Comparison of ENCODE assay signal across 8 mouse cellular contexts in genomic region chr10:80405481-80406173, GRCm38 (mm10). TPM values are rescaled to one million over a fixed set of nuclear protein-coding genes. Genes with fewer than 3 reads are reported as not detected.
DNase-seq lines count a peak whose midpoint lies in the region; ATAC-seq and TF ChIP-seq lines count a peak whose summit lies in the region.

No protein-coding gene starts in this region.

- peak in 1 of 2 experiments; percentile 28 for DNase-seq in cerebellum, adult 2 months
- no peak for DNase-seq in cerebellum, adult 18-20 months
- peak; percentile 47 for DNase-seq in CD4-positive helper T cell, adult 2 months (ENCODE audit: low read depth, low spot score)
- DNase-seq in forebrain, embryonic 14.5 days (ENCODE audit: low spot score), result no peak
- no peak for DNase-seq in right cerebral cortex, adult 18-20 months
- DNase-seq in spleen, postnatal 36 days (ENCODE audit: low spot score in 2 of 2), result no peak
- no peak for DNase-seq in adrenal gland, postnatal 25 days

- H3K4me2 ChIP-seq in forebrain, embryonic 14.5 days (ENCODE audit: low read length), result peak overlapping the region; percentile 62
- peak overlapping the region; percentile 96 for H3K4me2 ChIP-seq in liver, embryonic 16.5 days (ENCODE audit: low read depth, low read length)

- H3K9ac ChIP-seq in forebrain, embryonic 14.5 days (ENCODE audit: low read length), result peak overlapping the region; percentile 76
- H3K9ac ChIP-seq in liver, embryonic 16.5 days (ENCODE audit: low read depth, low read length), result peak overlapping the region; percentile 78

- peak overlapping the region; percentile 96 for H3K4me3 ChIP-seq in cerebellum, adult 2 months (replicated peaks; ENCODE audit: insufficient read depth, low read depth, low read length)
- peak overlapping the region; percentile 76 for H3K4me3 ChIP-seq in forebrain, embryonic 14.5 days (ENCODE audit: low read depth, low read length)
- peak overlapping the region; percentile 79 for H3K4me3 ChIP-seq in liver, embryonic 16.5 days (ENCODE audit: low read depth, low read length)

- no peaks in the 10 kb centered on the region for H3K9me3 ChIP-seq in forebrain, embryonic 14.5 days (replicated peaks; ENCODE audit: control insufficient read depth, low read length)
- H3K9me3 ChIP-seq in liver, embryonic 16.5 days (replicated peaks; ENCODE audit: control insufficient read depth, low read length), result no peaks in the 10 kb centered on the region

- WGBS in cerebellum, adult 2 months, result 35% methylated on average over 10 of the region's 10 CpGs
- WGBS in forebrain, embryonic 14.5 days, result 59% methylated on average over 10 of the region's 10 CpGs
- 41% methylated on average over 10 of the region's 10 CpGs for WGBS in liver, embryonic 16.5 days (ENCODE audit: insufficient replicate concordance)

- H3K4me1 ChIP-seq in cerebellum, adult 2 months (ENCODE audit: control insufficient read depth, insufficient read depth, low read length), result peaks cover 21% of the 10 kb centered on the region
- peaks cover 16% of the 10 kb centered on the region for H3K4me1 ChIP-seq in forebrain, embryonic 14.5 days (ENCODE audit: control insufficient read depth, insufficient read depth, low read length)
- H3K4me1 ChIP-seq in liver, embryonic 16.5 days (ENCODE audit: control insufficient read depth, low read depth, low read length), result peaks cover 42% of the 10 kb centered on the region

- peak; percentile 13; the same call in 1 of the 2 replicates for TF ChIP-seq CTCF in cerebellum, adult 2 months (IDR thresholded peaks at IDR 0.05; ENCODE audit: borderline replicate concordance, insufficient read depth, low read depth, low read length)

- H3K36me3 ChIP-seq in forebrain, embryonic 14.5 days (ENCODE audit: control insufficient read depth, insufficient read depth, low read length), result peaks cover 45% of the 10 kb centered on the region
- H3K36me3 ChIP-seq in liver, embryonic 16.5 days (ENCODE audit: control insufficient read depth, insufficient read depth), result peaks cover 32% of the 10 kb centered on the region

- ATAC-seq in forebrain, embryonic 14.5 days, result no peak
- ATAC-seq in liver, embryonic 16.5 days (ENCODE audit: low read depth), result no peak

- H3K27ac ChIP-seq in cerebellum, adult 2 months (ENCODE audit: insufficient read depth, low read length), result no peak overlapping the region
- H3K27ac ChIP-seq in forebrain, embryonic 14.5 days (ENCODE audit: low read depth, low read length), result no peak overlapping the region
- no peak overlapping the region for H3K27ac ChIP-seq in liver, embryonic 16.5 days (ENCODE audit: low read length)

- no peaks in the 10 kb centered on the region for H3K27me3 ChIP-seq in cerebellum, adult 2 months (ENCODE audit: control insufficient read depth, insufficient read depth, low read length)
- H3K27me3 ChIP-seq in forebrain, embryonic 14.5 days (replicated peaks; ENCODE audit: control insufficient read depth, insufficient read depth, low read length), result no peaks in the 10 kb centered on the region
- H3K27me3 ChIP-seq in liver, embryonic 16.5 days (ENCODE audit: control insufficient read depth, insufficient read depth, low read depth, low read length), result no peaks in the 10 kb centered on the region

- TF ChIP-seq POLR2A in cerebellum, adult 2 months (IDR thresholded peaks at IDR 0.05; ENCODE audit: borderline replicate concordance, insufficient read depth, low read length), result no peak

RNA-seq across cellular contexts. Expression of gene Uqcr11, which starts 1.0 kb away (rescaled TPM):
- polyA plus RNA-seq in cerebellum, adult 2 months (2012; rRNA removed), result 1,410 and 1,545 TPM in 2 replicates
- 628 and 893 TPM in 2 replicates for polyA plus RNA-seq in forebrain, embryonic 14.5 days (2014; fragmentation: Nextera tagmentation; extraction: Ambion mirVana)
- polyA plus RNA-seq in liver, embryonic 16.5 days (2015; fragmentation: Nextera tagmentation; extraction: Ambion mirVana), result 509 and 519 TPM in 2 replicates
- 728 and 779 TPM in 2 replicates for total RNA-seq in adrenal gland, postnatal 25 days (2021)

RNA-seq across cellular contexts. Expression of gene Mbd3, which starts 6.3 kb away (rescaled TPM):
- 193 and 199 TPM in 2 replicates for polyA plus RNA-seq in cerebellum, adult 2 months (2012; rRNA removed)
- 216 and 221 TPM in 2 replicates for polyA plus RNA-seq in forebrain, embryonic 14.5 days (2014; fragmentation: Nextera tagmentation; extraction: Ambion mirVana)
- polyA plus RNA-seq in liver, embryonic 16.5 days (2015; fragmentation: Nextera tagmentation; extraction: Ambion mirVana), result 49.2 and 52.7 TPM in 2 replicates
- 127 and 139 TPM in 2 replicates for total RNA-seq in adrenal gland, postnatal 25 days (2021)

RNA-seq across cellular contexts. Expression of gene Mex3d, which starts 18.2 kb away (rescaled TPM):
- polyA plus RNA-seq in cerebellum, adult 2 months (2012; rRNA removed), result 16.1 and 16.2 TPM in 2 replicates
- 16.9 and 17.8 TPM in 2 replicates for polyA plus RNA-seq in forebrain, embryonic 14.5 days (2014; fragmentation: Nextera tagmentation; extraction: Ambion mirVana)
- polyA plus RNA-seq in liver, embryonic 16.5 days (2015; fragmentation: Nextera tagmentation; extraction: Ambion mirVana), result 0.32 and 0.60 TPM in 2 replicates
- total RNA-seq in adrenal gland, postnatal 25 days (2021), result 18.3 and 21.7 TPM in 2 replicates

RNA-seq across cellular contexts. Expression of gene Tcf3, which starts 27.8 kb away (rescaled TPM):
- polyA plus RNA-seq in cerebellum, adult 2 months (2012; rRNA removed), result 34.2 and 38.8 TPM in 2 replicates
- 64.4 and 73.5 TPM in 2 replicates for polyA plus RNA-seq in forebrain, embryonic 14.5 days (2014; fragmentation: Nextera tagmentation; extraction: Ambion mirVana)
- polyA plus RNA-seq in liver, embryonic 16.5 days (2015; fragmentation: Nextera tagmentation; extraction: Ambion mirVana), result 39.8 and 44.4 TPM in 2 replicates
- total RNA-seq in adrenal gland, postnatal 25 days (2021), result 63.1 and 84.1 TPM in 2 replicates

RNA-seq across cellular contexts. Expression of gene Plk5, which starts 49.4 kb away (rescaled TPM):
- 145 and 151 TPM in 2 replicates for polyA plus RNA-seq in cerebellum, adult 2 months (2012; rRNA removed)
- 1.2 and 1.9 TPM in 2 replicates for polyA plus RNA-seq in forebrain, embryonic 14.5 days (2014; fragmentation: Nextera tagmentation; extraction: Ambion mirVana)
- polyA plus RNA-seq in liver, embryonic 16.5 days (2015; fragmentation: Nextera tagmentation; extraction: Ambion mirVana), result 0.05 and 0.18 TPM in 2 replicates
- total RNA-seq in adrenal gland, postnatal 25 days (2021), result 0.15 TPM in 1 of 2 replicates, not detected in the other

Comparison
In these comparisons a context has a peak if more than half of its experiments do, and no peak if none do; other contexts are left out.
1. RNA of gene Mex3d, which starts 18.2 kb away (polyA plus RNA-seq): 16.9 to 17.8 TPM in forebrain, embryonic 14.5 days and 16.1 to 16.2 TPM in cerebellum, adult 2 months; 0.32 to 0.60 TPM in liver, embryonic 16.5 days; every median in the first group is over 10 times any median in the second.
2. Peak in every context shown above with its lines, with median percentiles within 50 percentile points of each other: H3K4me3 ChIP-seq.